Mouse (Mus musculus): ENCODE results near the gene Nags.
"Not testable (repeated sequence)": the region's sequence is repeated elsewhere in the genome, so short reads cannot be mapped to it uniquely, and the experiment has no call there.

The Nags gene

DNA sequence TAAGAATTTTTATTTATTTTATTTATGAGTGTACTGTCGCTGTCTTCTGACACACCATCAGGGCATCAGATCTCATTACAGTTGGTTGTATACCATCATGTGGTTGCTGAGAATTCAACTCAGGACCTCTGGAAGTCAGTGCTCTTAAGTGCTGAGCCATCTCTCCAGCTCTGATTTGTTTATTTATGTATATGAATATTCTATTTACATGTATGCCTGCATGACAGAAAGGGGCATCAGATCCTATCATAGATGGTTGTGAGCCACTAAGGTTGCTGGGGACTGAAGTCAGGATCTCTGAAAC lies 11.4 kb downstream of the Nags start:
- DNase-seq (ENCODE audit: low spot score): no peak

DNA sequence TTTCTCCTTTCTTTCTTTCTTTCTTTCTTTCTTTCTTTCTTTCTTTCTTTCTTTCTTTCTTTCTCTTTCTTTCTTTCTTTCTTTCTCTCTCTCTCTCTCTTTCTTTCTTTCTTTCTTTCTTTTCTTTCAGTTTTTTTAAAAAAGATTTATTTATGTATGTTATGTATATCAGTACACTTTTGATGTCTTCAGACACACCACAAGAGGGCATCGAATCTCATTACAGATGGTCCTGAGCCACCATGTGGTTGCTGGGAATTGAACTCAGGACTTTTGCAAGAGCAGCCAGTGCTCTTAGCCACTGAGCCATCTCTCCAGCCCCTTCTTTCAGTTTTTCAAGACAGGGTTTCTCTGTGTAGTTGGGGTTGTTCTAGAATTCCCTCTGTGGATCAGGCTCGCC lies 12.7 kb downstream of the Nags start:
- not testable (repeated sequence) for DNase-seq (ENCODE audit: low spot score)

DNA sequence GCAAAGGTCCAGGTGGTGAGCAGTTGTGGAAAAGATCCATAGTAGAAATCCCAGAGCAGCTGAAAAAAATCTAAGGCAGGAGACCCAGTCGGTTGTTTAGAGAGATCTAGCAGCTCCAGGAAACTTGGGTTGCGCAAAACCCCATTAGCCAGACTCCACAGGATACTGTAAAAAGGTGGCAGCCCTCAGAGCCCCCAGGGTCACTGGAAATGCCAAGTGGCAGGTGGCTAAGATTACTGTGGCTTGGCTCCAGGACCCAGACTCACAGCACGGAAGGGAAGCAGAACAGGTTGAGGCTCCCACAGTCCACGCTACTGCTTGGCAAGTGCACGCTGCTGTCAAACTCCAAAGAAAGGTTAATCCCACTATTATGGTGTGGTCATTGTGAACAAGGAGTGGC lies 14.5 kb downstream of the Nags start:
- no peak for DNase-seq (ENCODE audit: low spot score)

DNA sequence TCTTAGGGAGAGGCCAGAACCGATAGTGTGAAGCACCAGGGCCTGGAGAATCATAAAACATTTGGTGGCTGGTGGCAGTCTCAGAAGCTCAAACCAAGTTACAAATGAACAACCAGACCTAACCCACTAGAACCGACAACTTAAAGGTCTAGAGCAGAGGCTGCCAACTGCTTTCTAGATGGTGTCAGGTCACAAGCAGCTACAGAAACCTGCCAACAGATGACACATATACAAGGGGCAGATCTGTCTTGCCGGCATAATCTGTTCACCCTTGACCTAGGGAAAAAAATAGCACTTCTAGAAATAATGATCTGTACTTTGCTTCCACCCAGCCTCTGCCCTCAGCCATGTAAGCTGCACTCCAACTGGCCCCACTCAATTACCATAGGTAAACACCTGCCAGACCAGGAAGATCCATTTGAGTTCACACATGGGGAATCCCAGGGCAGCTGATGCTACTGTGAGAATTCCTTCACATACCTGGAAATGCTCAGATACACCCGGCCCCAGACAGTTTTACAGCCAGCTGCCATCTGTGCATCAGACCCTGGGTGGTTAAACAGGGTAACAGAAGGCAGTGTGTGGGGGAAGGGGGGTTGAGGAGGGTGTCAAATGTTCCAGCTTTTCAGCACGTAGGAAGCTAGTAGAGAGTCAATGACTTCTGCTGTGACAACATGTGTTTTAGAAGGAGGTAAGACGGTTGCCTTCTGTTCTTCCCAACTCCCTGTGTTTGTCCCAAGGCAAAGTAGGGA lies 20.8 kb downstream of the Nags start:
- peak; percentile 57 for DNase-seq (ENCODE audit: low spot score)

DNA sequence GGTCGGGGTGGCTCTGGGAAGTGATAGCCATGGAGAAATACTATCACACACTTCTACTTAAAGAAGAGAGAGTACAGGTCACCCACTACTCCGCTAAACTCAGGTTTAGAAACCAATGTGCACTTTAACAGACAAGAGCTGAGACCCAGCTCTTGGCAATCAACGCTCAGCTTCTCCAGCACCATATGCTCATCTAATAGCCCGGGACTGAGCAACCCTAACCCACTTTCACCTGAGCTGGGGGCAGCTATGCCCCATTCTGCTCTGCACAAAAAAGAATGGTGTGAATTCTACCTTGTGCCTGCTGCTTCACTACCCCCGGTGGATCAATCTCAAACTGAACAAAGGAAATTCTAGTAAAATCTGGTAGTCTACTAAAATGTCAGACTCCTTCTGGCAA lies 22.2 kb downstream of the Nags start:
- no peak for DNase-seq (ENCODE audit: low spot score)

DNA sequence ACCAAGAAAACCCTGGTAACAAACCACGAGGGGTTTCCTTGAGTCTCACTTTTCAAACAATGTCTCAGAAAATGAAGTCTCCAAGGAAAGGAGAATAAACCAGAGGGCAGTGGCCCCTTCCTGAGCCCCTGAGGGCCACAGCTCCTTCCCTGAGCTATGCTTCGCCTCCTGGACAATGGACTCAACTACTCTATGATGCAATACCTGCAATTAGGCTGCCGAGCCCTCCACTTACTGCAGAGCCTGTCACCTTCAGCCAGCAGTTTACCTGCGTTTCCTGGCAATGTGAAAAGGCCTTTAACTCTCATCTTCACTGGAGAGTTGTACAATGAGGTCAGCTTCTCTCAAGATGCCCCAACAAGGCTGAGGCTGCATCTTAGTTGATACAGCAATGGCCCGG lies 23.4 kb downstream of the Nags start:
- DNase-seq (ENCODE audit: low spot score): no peak

DNA sequence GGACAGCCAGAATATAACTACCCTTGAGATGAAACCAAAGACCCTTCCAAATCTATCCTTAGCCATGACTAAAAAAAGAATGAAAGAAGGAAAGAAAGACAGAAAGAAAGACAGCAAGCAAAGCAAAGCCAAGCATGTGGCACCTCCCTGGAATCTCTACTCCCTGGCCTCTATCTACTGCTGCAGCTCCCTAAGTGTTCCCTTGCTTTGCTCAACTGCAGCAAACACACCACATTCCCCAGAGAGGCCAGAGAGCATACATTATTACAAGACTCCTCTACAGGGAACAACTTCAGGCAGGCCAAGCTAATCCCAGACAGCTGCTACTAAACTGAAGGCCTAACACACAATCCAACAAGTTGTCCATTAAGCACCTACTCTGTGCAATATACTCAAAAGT lies 34.5 kb downstream of the Nags start:
- no peak for DNase-seq (ENCODE audit: low spot score)

DNA sequence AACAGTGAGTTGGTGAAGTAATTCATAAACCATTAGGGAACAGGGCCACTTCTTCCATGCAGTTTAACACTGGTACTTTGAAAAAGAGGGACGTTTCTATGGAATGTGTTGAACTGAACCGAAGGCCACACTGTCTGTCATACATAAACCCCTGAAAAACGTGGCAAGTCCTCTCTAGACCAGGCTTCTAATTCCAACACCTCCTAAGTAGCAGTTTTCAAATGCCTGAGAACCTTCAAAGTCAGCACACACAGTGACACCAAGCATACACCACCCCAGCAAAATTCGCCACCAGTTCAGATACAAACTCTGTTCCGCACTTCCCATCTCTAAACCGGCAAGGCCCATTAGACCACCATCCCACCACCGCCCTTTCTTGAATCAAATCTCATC lies 38.9 kb downstream of the Nags start:
- DNase-seq (ENCODE audit: low spot score): no peak

DNA sequence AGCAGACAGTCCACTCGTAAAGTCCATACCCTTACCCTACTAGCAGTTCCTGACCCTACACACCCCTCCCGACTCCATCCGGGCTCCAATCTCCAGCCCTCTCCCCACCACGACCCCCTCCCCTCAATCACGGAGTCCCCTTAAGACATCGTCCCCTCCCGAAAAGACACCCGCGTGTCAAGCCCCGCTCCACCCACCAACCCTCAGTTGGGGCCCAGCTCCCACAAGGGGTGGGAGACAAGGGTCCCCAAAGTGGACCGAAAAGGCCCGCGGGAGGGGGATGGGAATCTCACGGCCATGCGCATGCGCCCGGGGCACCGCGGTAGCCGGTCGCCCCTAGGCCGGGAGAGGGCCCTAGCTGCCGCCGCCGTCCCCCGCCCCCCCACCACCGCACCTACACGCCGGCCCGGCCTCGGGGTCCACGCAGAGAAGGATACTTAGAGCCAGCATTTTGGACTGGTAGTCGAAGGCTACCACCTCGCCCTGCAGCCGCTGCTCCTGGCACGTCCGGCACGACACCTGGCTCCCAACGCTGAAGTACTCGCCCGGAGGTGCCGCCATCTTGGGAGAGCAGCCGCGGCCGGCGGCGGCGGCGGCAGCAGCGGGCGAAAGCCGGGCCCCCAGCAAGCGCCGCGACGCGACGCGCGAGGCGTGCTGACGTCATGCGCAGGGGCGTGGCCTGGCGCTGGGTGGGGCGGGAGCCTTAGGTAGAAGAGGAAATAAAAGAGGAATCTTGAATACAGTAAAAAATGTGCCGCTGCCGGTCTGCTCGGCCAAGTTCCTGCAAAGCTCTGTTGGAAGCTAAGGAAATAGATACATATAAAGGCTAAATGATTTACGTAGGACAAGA lies 39.6 kb downstream of the Nags start, which contains the start of gene Lsm12:
Gene Lsm12 (minus strand): TSS at position 651 of the 850 bp plus-strand sequence.
- DNase-seq (ENCODE audit: low spot score): peak; percentile 93

DNA sequence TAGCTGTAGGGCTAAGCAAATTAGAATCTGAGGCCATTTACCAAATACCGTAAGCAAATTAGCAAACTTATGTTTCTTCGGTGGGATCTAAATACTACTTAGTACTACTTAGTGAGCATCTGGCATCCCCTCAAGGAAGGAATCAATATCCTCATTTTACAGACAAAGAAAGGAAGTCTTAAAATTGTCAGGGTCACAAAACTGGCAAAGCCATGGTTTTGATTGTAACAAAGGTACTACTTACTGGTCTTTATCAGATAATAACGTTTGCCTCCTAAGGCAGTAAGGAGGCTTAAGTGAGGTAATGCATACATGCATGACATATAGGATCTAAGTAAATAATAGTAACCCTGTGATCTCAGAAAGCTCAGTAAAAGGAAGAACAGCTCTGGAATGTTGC lies 40.4 kb downstream of the Nags start:
- DNase-seq (ENCODE audit: low spot score): no peak

DNA sequence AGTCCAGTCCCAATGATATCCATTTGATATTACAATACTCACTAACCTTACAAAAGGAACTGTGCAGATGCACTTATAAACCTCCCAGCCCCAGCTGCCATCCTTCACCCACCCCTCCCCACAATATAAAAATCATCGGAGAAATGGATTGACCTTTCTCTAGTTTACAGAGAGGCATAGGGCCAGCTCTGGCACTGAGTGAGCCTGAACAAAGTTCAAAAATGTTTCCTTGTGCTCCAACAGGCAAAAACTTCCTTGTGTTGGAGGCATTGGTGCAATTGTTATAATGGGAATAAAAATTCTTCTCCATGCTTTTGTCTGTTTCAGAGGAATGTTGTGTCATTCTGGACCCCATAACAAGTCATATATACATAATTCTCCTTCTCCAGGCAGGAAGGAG lies 40.9 kb downstream of the Nags start:
- no peak for DNase-seq (ENCODE audit: low spot score)

DNA sequence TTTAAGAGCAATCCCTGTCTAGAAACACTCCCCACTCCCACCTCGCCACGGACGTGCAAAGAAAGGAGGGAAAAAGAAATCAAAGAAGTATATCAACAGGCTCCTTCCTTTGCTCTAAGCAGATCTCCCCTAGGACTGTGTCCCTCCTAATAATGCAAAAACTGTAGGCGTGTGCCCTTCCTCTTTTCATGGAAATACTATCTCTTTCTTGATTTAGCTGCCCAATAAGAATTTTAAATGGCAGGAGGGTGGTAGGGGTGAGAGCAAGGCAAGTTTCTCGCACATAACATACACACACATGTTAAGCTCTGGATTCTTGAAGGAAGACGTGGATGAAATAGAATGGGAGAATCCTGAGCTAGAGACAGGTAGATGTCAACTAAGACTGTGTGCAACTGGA lies 43.7 kb downstream of the Nags start:
- DNase-seq (ENCODE audit: low spot score): no peak

DNA sequence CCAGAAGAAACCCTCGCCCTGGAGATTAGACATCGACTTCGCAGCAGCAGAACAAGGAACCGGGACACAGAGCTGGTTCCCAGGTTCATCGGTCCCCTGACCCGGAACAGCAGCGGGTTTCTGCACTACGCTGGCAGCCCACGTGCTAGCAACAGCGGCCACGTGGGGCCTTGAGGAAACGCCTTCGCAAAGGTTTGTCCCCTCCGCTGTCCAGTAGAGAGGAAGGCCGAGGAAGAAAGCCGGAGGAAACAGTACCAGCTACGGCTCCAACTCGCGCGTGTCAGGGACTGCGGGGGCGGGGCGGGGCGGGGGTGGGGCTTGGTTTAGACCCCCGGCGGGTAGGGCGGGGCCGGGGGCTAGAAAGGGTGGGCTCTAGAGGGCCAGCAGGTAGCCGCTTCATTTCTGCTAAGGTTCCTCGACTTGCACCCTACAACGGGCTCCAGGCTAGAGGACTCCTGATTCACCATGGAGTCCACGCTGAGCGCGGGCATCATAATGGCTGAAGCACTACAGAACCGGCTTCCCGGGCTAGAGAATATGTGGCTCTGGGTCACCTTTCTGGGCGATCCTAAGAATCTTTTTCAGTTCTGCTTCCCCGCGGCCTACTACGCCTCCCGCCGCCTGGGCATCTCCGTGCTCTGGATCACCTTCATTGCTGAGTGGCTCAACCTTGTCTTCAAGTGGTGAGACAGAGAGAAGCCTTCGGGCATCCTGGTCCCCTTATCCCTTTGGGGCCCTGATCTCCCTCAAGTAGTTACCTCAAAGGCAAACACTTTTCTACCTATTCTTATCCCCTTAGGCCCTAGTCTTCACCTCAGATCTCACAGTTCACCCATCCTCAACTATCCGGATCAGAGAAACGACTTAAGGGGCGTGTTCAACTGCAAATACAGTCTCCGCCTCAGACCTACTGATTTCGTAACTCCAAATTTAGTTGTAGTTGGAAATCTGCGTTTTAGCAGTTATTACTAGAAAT lies 44.4 kb downstream of the Nags start, which contains the start of gene G6pc3:
Gene G6pc3 (plus strand): TSS at position 160 of the 976 bp plus-strand sequence.
- DNase-seq (ENCODE audit: low spot score): peak; percentile 94

DNA sequence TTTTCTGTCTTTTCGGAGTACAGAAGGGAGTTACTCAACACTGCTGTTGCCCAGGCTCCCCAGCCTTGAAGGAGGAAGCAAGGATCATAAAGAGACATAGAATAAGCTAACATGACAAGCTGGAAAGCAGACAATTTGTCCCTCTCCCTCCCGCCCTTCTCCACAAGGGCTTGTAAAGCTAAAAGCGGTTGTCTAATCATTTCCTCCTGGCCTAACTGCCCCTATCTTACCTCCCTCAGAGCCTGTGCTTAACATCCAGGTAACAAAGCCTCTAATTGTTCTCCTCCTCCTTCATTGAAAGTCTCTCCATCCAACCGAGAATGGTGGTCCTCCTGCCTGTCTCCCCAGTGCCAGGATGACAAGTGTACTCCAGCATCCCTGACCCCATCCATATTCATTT lies 45.5 kb downstream of the Nags start:
- DNase-seq (ENCODE audit: low spot score): no peak

DNA sequence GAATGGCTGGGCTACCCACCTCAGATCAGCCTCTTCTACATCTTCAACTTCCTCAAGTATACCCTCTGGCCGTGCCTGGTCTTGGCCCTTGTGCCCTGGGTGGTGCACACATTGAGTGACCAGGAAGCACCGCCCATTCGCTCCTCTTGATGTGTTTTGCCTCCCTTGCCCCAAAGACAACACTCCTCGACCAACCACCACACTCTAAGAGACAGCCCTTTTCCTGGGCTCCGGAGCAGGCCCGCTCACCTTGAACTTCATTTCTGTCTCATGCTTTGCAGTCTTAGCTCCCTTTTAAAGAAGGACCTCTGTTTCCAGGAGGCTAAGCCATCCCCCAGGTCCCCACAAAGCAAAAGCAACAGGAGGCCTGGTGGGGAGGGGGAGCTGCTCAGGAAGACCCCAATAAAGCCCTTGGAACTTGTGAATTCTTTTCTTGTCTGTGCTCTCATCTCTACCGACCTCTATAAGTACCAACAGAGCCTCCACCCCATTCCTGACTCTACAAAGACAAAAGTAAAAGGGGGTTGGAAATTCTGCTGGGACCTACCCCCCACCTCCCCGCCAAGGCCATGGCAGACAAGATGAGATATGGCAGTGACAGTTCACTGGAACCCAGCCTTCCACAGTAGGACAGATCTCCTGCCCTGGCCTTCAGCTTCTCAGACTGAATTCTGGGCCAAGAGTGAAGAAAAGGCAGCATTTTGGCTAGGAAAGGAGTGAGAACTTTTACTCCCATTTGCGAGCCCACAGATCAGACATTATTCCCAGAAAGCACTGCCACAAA lies 48.5 kb downstream of the Nags start:
- no peak for DNase-seq (ENCODE audit: low spot score)

DNA sequence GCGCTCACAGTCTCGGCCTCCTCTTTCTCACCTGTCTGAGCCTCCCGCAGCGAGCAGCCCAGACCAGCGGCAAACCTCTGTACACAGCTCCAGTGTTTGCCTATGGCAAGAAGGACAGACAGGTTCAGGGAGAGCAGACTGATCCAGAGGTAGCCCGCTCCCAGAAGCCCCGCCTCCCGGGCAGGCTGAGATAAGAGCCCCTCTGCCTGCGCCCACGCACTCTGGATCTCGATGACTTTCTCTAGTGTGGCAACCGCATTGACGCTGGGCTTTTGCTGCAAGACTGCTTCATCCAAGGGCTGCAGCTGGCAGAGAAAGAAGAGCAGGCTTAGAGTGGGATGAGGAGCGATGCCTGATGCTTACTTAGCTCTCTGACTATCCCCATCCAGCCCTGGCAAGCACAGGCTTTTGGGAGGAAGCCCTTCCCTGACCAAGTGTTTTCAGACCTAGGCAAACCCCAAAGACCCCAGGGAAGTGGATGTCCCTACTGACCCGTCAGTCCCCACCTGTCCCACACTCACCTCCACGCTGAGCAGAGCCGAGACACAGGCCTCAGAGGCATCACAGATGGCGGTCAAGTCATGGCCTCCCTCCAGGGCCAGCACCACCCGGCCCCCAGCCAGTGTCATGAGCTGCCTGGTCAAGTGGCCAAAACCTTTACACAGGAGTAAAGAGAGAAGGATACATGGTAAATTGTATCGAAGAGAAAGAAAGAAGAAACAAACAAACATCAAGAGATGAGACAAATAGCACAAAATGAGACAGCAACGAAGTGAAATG lies 50.9 kb downstream of the Nags start:
- DNase-seq (ENCODE audit: low spot score): no peak

DNA sequence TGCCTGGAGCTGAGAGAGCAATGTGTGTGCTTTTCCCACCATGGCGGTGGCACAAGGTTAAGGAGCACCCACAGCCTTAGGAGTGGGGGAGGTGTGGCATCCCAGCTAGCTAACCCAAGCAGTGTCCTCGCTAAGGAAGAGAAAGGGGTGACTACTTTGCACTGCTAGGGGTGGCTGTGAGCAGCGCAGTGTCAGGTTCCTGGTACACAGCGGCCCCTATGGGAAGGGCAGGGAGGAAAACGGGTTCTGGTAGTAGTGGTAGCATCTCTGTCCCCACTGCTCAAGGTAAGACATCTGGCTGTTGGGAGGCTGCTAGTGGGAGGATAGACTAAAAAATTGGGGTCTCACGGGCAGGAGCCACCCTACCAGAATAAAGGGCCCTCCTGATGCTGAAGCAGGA lies 52.9 kb downstream of the Nags start:
- no peak for DNase-seq (ENCODE audit: low spot score)

Measured in layer of hippocampus, adult 11-12 months (tissue).